Mouse (Mus musculus): ENCODE data around the gene Pdss1.
"Not testable (repeated sequence)": the region's sequence is repeated elsewhere in the genome, so short reads cannot be mapped to it uniquely, and the experiment has no call there.

The Pdss1 gene

GRCm38 (mm10) chr2:22895282-22896273 is at the start of gene Pdss1:
Pdss1 (plus strand) TSS chr2:22895522.
- peak; percentile 82 for DNase-seq (ENCODE audit: low read depth, low spot score)

GRCm38 (mm10) chr2:22851900-22852299 is 43.4 kb upstream of the Pdss1 start:
- DNase-seq (ENCODE audit: low read depth, low spot score): no peak

- DNase-seq (ENCODE audit: low read depth, low spot score): no peak
Measured at GRCm38 (mm10) chr2:22857501-22857900, 37.8 kb upstream of the Pdss1 start.

- DNase-seq (ENCODE audit: low read depth, low spot score): no peak
Measured at GRCm38 (mm10) chr2:22862194-22862593, 33.1 kb upstream of the Pdss1 start.

- peak; percentile 30 for DNase-seq (ENCODE audit: low read depth, low spot score)
Measured at GRCm38 (mm10) chr2:22864394-22865037, 30.8 kb upstream of the Pdss1 start.

GRCm38 (mm10) chr2:22865818-22866217 is 29.5 kb upstream of the Pdss1 start:
- no peak for DNase-seq (ENCODE audit: low read depth, low spot score)

- no peak for DNase-seq (ENCODE audit: low read depth, low spot score)
Measured at GRCm38 (mm10) chr2:22866894-22867424, 28.4 kb upstream of the Pdss1 start.

GRCm38 (mm10) chr2:22873159-22873558 is 22.2 kb upstream of the Pdss1 start:
- DNase-seq (ENCODE audit: low read depth, low spot score): no peak

- DNase-seq (ENCODE audit: low read depth, low spot score): no peak
Measured at GRCm38 (mm10) chr2:22874628-22875027, 20.7 kb upstream of the Pdss1 start.

GRCm38 (mm10) chr2:22876614-22877013 is 18.7 kb upstream of the Pdss1 start:
- no peak for DNase-seq (ENCODE audit: low read depth, low spot score)

GRCm38 (mm10) chr2:22878781-22879180 is 16.5 kb upstream of the Pdss1 start:
- no peak for DNase-seq (ENCODE audit: low read depth, low spot score)

GRCm38 (mm10) chr2:22880726-22881125 is 14.6 kb upstream of the Pdss1 start:
- DNase-seq (ENCODE audit: low read depth, low spot score): not testable (repeated sequence)

GRCm38 (mm10) chr2:22894932-22895281 is 415 bp upstream of the Pdss1 start:
- DNase-seq (ENCODE audit: low read depth, low spot score): peak; percentile 0

GRCm38 (mm10) chr2:22903947-22904346 is 8.6 kb downstream of the Pdss1 start:
- DNase-seq (ENCODE audit: low read depth, low spot score): no peak

- DNase-seq (ENCODE audit: low read depth, low spot score): no peak
Measured at GRCm38 (mm10) chr2:22914421-22914820, 19.1 kb downstream of the Pdss1 start.

- no peak for DNase-seq (ENCODE audit: low read depth, low spot score)
Measured at GRCm38 (mm10) chr2:22918651-22919050, 23.3 kb downstream of the Pdss1 start.

GRCm38 (mm10) chr2:22925911-22926310 is 30.6 kb downstream of the Pdss1 start:
- DNase-seq (ENCODE audit: low read depth, low spot score): not testable (repeated sequence)

- peak; percentile 9 for DNase-seq (ENCODE audit: low read depth, low spot score)
Measured at GRCm38 (mm10) chr2:22928259-22928658, 32.9 kb downstream of the Pdss1 start.

- DNase-seq (ENCODE audit: low read depth, low spot score): no peak
Measured at GRCm38 (mm10) chr2:22933556-22933955, 38.2 kb downstream of the Pdss1 start.

GRCm38 (mm10) chr2:22949956-22950355 is 54.6 kb downstream of the Pdss1 start:
- peak; percentile 15 for DNase-seq (ENCODE audit: low read depth, low spot score)

- no peak for DNase-seq (ENCODE audit: low read depth, low spot score)
Measured at GRCm38 (mm10) chr2:22954278-22954677, 59.0 kb downstream of the Pdss1 start.

GRCm38 (mm10) chr2:22955914-22956313 is 60.6 kb downstream of the Pdss1 start:
- DNase-seq (ENCODE audit: low read depth, low spot score): no peak
